Mouse (Mus musculus) hindlimb bud, embryonic 11.5 days (tissue): ENCODE data around the gene Itga3.

Experiments
- DNase-seq: peaks from one replicate; pipeline ENCODE4 v3.0.0-alpha.2; 2012; ENCODE audit warnings: low read depth, low spot score; ENCODE audit errors: extremely low spot score

Itga3 gene

DNA sequence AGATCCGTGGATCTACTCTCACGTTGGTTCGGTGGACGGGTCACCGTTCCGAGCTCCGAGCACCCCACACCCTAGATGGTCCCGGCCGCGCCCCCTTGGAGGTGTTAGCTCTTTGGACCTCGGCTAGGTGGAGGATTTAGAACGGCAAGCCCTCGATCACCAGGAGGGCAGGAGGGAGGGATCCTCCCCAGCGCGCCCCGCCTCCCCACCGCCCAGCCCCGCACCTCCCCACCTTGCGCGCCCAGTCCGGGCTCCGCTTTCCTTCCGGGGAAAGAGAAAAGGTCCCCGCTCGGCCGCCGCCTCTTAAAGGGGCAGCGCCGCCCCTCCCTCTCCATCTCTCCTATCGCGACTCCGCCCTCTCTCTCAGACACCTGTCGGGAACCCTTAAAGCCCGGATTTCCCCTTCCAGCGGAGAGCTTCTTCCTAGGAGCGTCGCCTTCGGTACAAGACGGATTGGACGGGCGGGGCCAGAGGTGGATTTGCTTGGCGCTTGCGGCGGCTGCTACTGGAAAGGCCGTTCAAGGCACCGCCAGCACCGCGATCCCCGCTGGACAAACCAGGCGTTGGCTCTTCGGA lies at the start of gene Itga3:
Itga3 (minus strand) TSS at position 266 of the 576 bp plus-strand sequence.
- DNase-seq: no peak

DNA sequence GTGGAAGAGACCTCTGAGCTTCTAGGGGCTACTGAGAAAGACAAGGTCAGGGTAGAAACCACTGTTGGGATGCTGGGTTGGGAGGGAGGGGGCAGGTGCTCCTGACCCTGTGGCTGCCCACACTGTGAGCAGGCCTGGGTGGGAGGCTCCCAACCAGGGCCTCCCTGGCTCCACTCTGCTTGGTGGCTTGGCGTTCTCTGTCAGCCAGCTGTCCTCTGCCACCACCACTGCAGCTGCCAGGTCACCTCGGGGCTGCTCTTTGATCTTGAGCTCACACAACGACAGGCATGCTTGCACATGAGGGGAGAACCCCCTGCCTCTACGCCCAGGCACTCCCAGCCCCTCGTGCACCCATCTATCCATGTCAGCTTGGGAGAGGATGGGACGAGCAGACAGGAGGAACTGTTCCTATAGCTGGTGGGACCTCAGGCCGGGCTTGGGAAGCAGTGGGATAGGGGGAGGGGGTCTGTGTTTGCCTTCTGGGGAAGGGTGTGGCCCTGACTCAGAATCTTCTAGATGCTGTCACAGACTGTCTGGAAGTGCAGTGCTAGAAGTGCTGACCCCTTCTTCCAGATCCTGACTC lies 48.9 kb upstream of the Itga3 start:
- no peak for DNase-seq

DNA sequence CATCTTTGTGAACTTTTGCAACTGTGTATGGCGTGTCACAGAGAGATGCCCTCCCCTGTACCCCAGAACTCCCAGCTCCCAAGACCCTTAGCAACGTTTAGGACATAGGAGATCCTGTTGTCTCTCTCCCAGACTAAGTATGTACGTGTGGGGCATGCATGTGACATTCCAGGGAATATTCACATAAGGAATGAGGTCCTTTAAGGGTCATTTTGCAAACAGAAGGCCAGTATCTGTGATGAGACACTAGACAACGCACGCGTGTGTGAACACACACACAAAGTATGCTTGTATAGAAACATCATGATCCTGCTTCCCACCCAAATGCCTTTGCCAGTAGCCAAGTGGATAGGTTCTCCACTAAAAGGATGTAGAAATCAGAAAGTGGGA lies 45.5 kb upstream of the Itga3 start:
- DNase-seq: no peak

DNA sequence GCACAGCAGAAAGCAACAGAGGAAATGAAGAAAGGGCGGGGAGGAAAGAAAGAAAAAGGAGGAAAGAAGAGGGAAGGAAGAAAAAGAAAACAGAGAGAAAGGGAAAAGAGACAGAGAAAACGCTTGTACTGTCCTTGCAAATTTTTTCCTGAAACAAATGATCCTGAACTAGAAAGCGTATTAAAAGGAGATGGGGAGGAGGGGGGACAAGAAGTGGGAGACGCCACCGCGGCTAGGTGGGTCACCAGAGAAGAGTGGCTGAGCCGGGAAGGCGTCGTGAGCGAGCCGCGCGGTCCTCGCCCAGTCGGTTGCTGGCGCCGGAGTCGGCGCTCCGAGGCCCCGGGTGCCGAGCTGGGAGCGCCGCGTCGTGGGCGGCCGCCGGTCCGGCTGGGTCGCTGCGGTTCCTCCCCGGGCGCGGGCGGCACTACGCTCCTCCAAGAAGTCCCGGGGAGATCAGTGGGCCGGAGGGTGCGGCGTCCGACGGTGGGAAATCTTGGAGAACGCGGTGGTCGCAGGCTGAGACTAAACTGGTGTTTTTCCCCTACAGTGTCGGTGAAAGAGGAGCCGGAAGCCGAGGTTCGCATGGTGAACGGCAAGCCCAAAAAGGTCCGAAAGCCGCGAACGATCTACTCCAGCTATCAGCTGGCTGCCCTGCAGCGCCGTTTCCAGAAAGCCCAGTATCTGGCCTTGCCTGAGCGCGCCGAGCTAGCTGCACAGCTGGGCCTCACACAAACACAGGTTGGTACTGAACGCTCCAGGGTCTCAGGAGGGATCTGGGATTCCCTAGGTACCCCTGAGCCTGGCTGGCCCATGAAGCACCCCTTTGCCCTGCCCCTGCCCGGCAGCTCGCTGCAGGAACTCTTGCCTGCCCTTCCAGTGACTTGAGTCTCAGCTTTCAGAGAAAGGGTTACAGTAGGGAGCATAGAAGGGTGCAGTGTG lies 44.8 kb upstream of the Itga3 start:
- DNase-seq: no peak

DNA sequence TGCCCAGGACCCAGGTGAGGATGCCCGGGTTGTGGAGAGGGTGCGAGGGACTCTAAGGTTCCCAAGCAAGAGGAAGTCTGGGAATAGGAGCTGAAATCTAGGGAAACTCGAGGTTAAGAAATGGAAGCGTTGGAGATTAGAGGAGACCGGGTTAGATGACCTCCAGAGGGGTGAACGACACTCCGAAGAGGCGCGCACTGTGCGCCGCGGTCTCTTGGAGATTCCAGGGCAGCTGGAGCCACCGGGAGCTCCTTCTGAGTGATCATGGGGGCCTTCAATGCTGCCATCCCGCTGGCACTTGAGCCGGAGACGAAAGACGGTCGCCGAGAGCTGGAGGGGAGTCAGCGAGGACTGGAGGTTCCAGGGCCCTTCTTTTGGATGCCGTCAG lies 44.0 kb upstream of the Itga3 start:
- no peak for DNase-seq

DNA sequence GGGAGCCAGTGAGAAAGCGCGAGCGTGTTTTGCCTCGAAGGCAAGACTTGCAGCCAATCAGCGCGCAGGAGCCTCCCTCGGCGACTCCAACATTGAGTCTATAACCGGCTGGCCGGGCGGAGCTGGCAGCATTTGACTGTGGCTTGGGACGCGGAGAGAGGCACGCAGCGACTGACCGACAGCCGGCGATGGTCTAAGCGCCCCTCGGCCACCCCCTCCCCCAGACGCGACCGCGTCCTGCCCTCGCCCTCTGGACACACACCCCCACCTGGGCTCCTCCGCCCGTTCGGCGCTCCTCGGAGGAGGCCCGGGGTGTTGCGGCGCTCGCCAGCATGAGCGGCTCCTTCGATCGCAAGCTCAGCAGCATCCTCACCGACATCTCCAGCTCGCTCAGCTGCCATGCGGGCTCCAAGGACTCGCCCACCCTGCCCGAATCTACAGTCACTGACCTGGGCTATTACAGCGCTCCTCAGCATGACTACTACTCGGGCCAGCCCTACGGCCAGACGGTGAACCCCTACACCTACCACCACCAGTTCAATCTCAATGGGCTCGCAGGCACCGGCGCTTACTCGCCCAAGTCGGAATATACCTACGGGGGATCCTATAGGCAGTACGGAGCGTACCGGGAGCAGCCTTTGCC lies 43.5 kb upstream of the Itga3 start, which contains the start of gene Dlx3:
Dlx3 (plus strand) TSS at position 130 of the 643 bp plus-strand sequence.
- no peak for DNase-seq

DNA sequence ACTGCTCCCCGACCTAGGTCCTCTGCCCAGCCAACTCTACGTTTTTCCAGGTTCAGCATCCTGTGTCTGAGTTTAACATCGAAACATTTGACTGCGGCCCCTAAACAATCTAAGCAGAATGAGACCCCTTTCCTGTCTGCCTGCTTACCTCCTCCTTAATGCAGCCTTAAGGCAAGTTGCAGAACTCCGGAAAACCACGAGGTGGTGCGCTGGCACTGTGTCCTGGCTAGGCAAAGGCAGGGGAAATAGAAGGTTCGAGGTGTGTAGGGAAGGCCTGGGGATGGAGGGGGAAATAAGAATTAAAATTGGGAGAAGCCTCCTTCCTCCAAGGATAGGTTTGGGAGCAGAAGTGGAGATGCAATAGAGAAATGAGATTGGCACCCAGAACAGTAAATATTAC lies 41.9 kb upstream of the Itga3 start:
- no peak for DNase-seq

DNA sequence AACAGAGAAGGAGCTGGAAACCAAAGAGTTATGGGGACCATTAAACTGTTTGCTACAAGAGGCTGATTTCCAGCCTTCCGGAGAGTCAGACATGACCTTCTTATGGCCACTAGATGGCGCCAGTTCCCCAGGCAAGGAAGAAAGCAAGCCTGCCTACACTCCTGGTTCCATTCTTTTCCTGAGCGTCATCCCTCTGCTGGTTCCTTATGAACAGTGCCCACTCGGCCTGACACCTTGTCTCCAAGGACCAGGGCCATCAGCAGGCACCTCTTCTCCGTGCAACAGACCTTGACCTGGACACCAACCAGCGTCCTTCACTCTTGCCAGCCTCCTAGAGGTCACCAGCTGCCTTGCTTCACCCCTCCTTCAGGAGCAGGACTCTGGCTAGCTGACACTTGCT lies 40.4 kb upstream of the Itga3 start:
- peak; percentile 78 for DNase-seq

DNA sequence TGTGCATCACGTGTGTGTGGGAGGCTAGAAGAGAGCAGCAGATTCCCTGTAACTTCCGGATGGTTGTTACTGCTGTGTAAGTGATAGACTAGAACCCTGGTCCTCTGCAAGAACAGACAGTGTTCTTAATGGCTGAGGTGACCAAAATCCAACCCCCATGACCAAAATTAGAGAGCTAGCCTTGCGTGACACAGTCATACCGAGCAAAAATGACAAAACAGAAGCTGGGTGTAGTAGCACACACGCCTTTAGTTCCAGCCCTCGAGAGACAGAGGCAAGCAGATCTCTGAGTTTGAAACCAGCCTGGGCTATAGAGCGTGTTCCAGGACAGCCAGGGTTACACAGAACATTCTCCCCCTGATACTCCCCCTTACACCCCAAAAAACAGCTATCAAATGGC lies 33.5 kb upstream of the Itga3 start:
- DNase-seq: no peak

DNA sequence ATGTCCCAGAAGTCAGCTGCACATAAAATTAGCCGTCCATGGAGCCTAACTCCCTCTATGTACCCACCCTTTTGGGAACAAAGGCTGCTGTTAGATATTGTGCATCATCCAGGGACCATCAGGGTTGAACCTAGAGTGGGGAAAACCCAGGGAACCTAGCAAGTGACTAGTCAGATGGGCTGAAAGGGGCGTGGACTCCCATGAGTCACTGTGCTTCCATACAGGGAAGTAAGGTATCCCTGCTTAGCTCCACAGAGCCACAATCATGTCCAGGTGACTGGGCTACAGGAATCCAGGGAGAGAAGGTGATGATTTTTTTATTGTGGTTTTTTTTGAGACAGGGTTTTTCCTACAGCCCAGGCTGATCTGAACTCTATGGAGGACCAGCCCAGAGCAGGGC lies 32.4 kb upstream of the Itga3 start:
- no peak for DNase-seq

DNA sequence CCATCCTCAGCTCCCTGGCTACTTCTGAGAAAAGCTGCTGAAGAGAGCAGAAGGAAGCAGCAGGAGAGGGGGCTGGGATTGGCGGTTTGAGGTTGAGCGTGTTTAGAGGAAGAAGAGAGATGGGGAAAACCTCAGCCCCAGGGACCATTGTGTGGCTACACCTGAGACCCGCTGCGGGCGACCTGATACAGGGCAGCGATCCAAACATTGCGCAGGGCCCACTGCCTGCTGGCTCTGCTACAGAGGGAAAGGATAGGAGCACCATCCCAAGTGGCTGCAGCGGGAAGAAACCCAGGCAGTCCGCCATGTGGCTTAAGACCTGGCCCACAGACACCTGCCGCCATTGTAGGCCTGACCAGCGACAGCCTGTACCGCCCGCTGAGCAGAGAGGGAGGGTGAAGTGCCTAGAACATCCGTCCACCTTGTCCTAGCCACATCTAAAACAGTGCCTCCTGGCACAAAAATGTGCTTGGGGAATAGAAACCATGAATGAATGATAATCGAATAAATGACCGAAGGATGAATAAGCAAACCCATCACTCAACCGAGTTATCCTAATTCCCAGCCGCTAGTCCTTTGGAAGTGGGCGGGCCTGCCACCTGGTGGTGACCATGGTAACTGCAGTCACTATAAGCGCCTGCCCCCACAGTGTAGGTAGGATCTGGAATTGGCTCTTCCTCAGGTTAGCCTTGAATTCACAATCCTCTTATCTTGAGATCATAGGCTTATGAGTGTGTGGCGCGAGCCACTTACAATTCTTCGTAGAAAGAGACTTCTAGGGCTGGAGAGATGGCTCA lies 30.0 kb upstream of the Itga3 start:
- DNase-seq: peak; percentile 41

DNA sequence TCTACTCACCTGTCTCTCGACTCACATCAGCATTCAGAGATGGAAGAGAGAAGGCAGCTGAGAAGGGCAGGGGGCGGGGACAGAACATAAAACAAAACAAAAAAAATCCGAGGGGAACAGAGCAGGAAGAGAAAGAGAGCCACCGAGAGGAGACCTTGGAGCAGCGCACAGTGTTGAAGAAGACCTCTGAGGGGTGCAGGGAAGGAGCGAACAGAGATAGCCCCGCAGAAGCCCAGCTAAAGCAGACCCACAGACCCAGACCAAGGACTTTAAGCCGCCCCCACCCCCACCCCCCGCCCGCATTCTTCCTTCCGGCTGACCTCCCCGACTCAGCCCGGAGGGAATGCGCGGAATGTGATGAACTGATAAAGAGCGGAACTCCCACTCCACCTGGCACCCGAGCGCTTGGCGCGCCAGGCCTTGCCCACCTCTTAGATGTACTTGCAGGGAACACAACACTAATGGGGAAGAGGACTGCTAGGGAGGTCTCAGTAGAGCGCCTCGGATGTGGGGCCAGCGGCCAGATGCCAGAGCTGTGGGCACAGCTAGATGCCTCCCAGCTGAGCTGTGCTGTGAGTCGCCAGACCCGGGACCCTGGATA lies 28.8 kb upstream of the Itga3 start:
- DNase-seq: no peak

DNA sequence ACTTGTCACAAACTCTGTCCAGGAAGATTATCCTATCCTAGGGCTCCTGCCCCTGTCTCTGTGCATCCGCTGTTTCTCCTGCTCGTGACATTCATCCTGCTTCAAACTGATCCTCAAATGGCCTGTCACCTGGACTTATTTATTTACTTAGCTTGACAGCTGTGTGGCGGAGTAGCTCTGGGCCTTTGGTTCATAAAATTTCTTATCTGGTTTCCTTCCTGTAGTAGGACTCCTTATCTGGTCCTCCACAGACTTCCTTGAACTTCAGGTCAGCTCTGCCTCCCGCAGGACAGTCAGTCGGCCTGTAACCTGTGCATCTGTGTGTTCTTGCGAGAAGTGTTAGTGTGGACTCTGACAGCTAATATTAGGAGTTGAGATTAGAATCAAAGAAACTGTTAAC lies 27.7 kb upstream of the Itga3 start:
- no peak for DNase-seq

DNA sequence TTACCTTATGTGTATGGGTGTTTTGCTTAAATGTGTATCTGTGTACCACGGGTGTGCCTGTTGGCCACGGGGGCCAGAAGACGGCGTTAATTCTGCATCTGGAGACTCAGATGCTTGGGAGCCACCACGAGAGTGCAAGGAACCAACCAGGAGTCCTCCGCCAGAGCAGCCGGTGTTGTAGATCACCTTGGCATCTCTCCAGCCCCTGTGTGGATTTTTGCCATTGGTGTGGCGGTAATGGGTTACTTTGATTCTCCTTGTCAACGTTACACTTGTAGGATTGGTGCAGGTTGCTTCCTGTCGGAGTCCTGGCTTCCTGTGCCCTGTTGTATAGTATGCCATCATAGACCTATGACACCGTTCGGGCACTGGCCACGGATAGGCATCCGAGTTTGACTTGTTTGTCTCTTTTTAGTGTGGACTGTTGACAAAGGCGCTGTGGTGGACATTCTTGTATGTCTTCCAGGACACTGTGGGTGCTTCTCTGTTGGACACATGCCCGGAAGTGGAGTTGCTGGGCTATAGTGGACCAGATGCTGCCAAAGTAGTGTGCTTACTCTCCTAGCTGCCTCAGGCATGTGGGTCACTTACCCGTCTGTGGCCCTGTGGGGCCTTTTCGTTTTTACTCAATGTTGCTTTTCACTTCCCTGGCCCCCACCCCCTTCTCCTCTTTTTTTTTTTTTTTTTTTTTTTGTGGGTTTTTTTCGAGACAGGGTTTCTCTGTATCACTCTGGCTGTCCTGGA lies 25.7 kb upstream of the Itga3 start:
- DNase-seq: no peak

DNA sequence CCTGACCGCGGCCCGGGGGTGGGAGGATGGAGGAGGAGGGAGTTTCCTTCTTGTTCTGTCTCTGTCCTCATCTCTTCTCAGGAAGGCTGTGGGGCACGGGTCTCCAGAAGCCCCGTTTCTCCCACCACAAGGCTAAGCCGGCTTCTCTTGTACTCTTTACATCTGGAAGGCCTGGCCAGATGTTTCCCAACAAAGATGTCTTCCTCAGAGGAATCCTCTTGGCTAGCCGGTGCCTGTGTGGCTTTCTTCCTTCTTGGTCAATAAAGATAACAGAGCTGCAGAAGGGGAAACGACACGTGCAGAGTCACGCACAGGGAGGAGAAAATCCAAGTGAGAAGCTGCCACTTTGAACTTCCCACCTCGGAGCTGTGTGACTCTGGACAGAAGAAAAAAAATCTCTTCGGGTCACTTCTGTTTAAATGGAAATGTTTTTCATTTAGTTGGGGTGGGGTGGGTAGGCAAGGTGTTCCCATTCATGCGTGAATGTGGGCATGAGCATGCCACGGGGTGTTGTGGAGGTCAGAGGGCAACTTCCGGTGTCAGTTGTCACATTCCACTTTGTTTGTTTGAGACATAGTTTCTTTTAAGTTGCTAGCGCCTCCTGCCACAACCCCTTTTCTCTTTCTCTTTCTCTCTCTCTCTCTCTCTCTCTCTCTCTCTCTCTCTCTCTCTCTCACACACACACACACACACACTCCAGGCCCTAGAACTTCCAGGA lies 24.6 kb upstream of the Itga3 start:
- no peak for DNase-seq

DNA sequence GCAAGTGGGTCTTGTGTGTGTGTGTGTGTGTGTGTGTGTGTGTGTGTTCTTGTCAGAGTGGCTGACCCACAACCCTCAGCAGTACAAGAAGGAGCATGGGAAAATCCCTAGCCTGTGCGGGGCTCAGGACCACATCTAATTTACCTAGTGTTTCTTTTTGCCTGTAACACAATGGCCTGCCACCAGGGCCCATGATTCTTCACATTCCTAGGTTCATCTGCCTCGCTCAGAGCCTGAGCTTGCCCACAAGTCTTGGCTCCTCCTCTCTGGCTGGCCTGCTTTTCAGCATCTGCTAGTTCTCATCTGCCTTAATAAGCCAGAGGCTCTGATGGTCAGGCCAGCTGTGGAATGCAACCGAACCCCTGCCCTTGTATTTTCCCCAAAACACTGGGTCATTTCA lies 23.8 kb upstream of the Itga3 start:
- DNase-seq: no peak

DNA sequence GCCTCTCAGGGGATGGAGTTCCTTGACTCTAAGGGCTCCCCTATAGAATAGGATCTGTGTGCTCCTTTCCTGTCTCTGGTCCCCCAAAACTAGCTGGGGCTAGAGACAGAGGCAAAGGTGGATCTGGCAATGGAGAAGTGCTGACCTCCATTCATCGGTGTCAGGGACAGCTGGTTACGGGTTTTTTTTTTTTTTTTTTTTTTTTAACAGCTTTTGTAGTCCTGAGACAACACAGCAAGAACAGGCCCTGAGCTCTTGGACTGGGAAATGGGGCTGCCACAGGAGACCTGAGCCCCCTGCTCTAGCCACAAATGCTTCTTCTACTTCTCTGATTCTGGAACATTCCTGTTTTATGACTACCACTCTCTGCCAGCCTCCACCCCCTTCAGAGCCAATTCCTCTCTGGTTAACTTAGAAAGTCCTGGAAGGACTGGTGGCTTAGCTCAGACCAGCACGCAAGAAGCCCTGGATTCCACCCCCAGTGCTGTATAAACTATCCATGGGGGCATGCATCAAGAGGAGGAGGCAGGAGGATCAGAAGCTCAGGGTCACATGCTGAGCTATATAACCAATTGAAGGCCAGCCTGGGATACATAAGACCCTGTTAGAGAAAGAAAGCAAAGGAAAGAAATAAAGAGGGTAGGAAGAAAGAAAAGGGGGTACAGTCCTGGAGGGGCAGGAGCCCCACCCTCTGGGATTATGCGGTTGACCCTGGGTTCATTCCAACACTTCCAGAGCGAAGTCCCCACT lies 21.9 kb upstream of the Itga3 start:
- DNase-seq: no peak

DNA sequence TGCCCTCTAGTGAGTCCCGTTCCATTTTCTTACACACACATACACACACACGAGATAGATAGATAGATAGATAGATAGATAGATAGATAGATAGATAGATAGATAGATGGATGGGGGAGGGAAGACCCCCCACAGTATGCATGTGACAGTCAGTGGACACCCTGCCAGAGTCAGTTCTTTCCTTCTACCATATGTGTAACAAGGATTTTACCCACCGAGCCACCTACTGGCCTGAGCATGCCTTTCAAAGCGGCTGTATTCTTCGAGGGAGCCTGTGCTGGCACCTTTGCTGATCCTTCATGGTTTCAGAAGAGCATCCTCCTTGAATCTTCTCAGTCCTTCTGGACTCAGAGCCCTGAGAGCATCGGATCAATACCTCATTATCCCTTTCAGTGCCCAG lies 21.3 kb upstream of the Itga3 start:
- no peak for DNase-seq
